Mouse (Mus musculus) cerebellum, adult 9-11 months (tissue): ENCODE results near the gene Nxpe5.
"Not testable (repeated sequence)": the region's sequence is repeated elsewhere in the genome, so short reads cannot be mapped to it uniquely, and the experiment has no call there.

ENCODE experiments used
- DNase-seq: peaks from one replicate; pipeline ENCODE4 v3.0.0; 2022

The Nxpe5 gene

GRCm38 (mm10) chr5:138225700-138226099, at the start of gene Nxpe5:
Nxpe5 (plus strand) TSS chr5:138225898.
- DNase-seq, result no peak

DNA sequence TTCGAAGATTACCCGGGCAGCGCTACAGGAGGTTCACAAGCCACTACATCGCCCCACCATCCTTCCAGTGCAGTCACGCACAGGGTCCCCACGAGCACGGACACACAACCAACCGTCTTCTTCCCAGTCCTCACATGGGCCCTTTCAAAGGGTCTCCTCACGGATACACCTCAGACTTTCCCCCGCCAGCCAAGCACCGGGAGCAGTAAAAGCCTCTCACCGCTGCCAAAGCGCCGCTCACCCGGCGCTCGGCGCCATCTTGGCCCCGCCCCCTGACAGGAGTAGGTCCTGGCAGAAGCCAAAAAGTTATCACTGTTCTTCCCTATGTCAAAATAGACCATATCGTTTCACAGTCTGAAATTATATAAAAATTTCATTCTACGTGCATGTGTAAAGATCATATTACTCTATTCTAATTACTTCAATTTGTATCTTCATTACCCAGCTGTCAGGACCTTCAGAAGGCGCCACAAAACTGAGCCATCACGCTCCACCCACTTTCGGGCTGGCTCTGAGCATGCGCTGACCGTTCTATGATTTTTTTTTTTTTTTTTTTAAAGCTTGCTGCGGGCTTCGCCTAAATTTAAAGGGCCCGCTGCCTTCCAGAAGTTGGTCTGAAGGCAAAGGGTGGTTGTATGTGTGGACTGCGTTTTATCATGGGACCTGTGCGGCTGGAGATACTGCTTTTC, 38.6 kb upstream of the Nxpe5 start, which contains the start of the genes Taf6 and Cnpy4:
TSS of gene Taf6 (minus strand) at position 502 of the 689 bp plus-strand sequence.
TSS of gene Cnpy4 (plus strand) at position 536 of the 689 bp plus-strand sequence.
- DNase-seq, result peak; percentile 88

- DNase-seq, result peak; percentile 85
Measured at GRCm38 (mm10) chr5:138187661-138188306, 37.9 kb upstream of the Nxpe5 start.

- DNase-seq, result peak; percentile 88
Measured at GRCm38 (mm10) chr5:138193771-138194727, 31.6 kb upstream of the Nxpe5 start, which contains the start of gene Mblac1. Mblac1 (plus strand) TSS chr5:138194314.

DNA sequence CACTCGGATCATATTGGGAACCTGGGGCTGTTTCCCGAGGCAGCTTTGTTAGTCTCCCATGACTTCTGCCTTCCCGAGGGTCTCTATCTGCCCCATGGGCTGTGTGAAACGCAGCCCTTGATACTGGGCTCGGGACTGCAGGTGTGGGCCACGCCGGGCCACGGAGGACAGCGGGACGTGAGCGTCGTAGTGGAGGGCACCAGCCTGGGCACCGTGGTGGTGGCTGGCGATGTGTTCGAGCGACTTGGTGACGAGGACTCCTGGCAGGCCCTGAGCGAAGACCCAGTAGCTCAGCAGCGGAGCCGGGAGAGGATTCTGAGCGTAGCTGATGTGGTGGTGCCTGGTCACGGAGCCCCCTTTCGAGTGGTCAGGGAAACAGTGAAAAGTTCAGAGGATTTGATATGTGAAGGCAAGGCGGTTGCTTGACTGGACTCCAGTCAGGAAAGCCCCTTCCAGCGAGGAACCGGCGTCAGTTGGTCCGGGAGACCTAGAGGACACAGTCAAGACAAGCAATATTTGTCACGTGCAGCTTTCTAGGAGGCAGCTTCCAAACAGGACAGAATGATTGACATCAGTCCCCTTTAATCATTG, 30.8 kb upstream of the Nxpe5 start:
- DNase-seq, result peak; percentile 66

- DNase-seq, result no peak
Measured at GRCm38 (mm10) chr5:138195463-138195862, 30.2 kb upstream of the Nxpe5 start.

- no peak for DNase-seq
Measured at GRCm38 (mm10) chr5:138199576-138199975, 26.1 kb upstream of the Nxpe5 start.

- DNase-seq, result no peak
Measured at GRCm38 (mm10) chr5:138202086-138202485, 23.6 kb upstream of the Nxpe5 start.

GRCm38 (mm10) chr5:138207253-138207652, 18.4 kb upstream of the Nxpe5 start:
- no peak for DNase-seq

DNA sequence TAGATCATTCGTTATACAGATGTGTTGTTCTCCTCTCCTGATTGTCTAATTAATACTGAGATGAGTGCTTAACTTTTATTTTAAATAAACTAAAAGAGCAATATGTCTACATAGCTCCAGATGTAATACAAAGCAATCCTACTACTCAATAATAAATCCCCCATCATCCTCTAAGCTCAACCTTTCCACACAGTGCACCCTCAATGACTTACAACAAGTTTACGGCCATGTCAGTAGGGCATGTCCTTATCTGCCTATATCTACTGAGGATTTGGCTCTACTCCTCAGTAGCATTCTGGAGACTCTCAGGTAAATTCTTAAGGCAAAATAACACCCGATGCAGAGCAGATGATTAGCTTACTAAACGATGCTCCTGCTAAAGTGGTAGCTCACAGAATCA, 17.8 kb upstream of the Nxpe5 start:
- no peak for DNase-seq

DNA sequence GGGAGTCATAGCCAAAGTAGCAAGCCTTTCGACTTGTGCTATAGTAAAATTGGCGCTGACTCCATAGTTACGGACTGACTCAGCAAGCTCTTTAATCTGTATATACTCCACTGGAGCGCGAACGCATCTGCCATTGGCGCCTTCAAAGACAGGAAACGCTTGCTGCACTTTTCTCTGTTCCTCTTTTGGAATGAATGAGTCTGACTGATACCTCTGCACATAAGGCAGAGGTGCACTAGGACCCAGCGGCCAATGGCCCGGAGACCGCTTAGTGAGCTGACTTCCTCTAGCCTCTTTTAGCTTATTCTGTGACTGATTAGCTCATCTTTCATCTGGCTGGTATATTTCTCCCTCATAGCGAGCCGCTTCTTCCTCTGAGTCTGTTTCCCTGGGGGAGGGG, 9.1 kb upstream of the Nxpe5 start:
- not testable (repeated sequence) for DNase-seq

DNA sequence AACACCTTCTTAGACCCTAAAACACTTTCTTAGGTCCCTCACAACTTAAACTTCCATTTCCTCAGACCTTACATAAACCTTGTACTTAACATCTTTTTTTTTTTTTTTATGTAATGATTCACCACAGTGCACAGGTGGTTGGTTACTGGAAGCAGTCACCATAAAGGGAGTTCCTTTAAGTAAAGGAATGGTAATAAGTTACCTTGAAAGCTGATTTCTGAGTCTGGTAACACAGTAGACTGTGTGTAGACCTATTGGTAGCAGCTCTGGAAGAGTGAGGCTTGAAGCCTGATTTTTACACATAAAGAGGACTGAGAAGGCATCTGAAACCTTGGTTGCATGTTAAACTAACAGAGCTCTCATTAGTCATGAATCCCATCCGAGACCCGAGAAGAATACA, 5.8 kb upstream of the Nxpe5 start:
- no peak for DNase-seq

DNA sequence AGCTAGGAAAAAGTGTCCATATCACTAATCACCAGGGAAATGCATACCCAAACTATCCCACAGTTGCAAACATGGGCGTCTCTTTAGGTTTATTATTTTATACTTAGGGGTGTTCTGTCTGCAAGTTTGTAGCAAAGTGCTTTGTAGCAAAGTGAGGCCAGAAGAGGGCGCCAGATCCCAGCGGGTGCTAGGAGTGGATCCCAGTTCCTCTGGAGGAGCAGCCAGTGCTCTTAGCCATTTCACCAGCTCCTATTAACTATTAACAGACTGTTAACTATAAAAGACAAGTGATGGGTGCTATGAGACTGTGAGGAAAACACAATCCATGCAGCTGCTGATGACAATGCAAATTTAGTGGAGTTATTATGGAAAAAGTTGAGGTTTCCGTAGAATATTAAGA, 3.6 kb upstream of the Nxpe5 start:
- DNase-seq, result peak; percentile 44

GRCm38 (mm10) chr5:138223287-138223686, 2.4 kb upstream of the Nxpe5 start:
- no peak for DNase-seq

DNA sequence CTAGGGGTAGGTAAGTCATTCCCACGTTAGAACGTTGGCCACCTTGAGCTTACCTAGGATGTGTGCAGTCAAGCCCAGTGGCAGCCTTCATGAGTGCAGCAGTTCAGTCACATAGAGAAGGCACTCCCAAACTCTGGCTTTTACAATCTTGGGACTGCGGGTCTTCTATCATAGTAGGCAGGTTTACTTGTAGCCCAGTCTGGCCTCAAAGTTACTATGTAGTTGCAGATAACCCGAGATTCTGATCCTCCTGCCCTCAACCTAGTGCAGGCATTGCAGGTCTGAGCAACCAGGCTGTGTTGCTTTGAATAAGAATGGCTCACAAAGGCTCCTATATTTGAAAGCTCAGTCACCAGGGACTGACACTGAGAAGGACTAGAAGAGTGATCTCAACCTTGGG, 793 bp downstream of the Nxpe5 start:
- DNase-seq, result no peak

DNA sequence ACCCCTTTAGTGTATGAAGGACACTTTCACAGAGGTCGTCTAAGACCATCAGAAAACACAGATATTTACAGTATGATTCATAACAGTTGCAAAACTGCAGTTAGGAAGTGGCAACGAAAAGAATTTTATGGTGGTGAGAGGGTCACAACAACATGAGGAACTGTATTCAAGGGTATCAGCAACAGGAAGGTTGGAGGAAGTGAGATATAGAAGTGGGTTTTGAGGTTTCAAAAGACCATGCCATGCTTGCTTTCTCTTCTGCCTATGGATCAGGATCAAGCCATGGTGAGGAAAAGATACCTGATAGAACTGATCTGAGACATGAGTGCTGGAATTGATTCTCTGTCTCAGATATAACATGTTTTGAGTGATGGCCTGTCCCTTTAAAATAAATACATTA, 1.7 kb downstream of the Nxpe5 start:
- no peak for DNase-seq

DNA sequence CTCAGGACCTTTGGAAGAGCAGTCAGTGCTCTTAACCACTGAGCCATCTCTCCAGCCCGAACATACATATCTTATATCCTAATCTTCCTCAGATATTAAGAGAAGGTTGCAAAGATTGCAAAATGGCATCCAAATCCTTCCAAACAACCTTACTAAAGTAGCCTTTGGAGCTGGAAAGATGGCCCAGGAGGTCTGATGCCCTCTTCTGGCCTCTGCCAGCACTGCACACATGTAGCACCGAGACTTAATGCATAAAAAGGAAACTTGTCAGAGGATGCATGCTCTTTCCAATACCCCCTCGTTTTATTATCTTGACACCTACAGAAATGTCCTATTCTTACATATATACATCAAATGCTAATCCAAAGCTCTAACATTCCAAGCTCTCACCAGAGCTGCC, 2.3 kb downstream of the Nxpe5 start:
- DNase-seq, result no peak

GRCm38 (mm10) chr5:138229511-138229910, 3.8 kb downstream of the Nxpe5 start:
- no peak for DNase-seq

- no peak for DNase-seq
Measured at GRCm38 (mm10) chr5:138233778-138234177, 8.1 kb downstream of the Nxpe5 start.

DNA sequence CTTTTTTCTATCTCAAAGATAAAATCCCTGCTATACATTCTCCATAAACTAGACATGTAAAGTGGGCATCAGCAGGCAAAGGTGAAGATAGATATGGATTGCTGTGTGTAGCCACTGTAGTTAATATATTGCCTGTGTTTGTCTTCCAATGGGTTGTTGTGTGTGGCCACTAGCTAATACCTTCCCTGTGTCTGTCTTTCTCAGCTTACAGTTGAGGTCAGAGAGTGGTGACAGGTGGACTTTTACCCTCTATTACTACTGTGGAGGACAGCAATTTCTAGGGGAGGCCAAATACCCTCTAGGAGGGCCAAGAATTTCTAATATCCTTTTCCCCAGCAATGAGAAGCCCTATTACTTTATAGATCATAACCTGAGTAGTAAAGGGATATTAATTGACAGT, 8.5 kb downstream of the Nxpe5 start:
- no peak for DNase-seq

- no peak for DNase-seq
Measured at GRCm38 (mm10) chr5:138241511-138241910, 15.8 kb downstream of the Nxpe5 start.

DNA sequence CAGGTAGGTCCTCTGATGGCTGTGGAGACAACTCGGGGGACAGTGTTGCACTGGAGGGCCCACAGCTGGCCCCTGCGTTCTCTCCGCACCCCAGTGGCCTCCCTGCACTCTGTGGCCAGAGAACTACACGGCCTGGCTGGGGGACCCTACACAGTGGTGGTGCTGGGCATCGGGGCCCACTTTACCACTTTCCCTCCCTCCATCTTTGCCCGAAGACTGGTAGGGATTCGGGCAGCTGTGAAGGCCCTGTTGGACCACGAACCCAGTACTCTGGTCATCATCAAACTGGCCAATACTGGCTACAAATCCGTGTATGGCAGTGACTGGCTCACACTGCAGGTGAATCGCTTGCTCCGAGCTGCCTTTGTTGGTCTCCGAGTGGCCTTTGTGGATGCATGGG, 25.4 kb downstream of the Nxpe5 start:
- DNase-seq, result no peak

- no peak for DNase-seq
Measured at GRCm38 (mm10) chr5:138253061-138253460, 27.4 kb downstream of the Nxpe5 start.
